Mouse (Mus musculus) midbrain, embryonic 16.5 days (tissue): Measurements from ENCODE around the gene Mb. TPM values are rescaled to one million over a fixed set of nuclear protein-coding genes. Genes with fewer than 3 reads are reported as not detected.

ENCODE experiments used
- ATAC-seq: fragments of 200-750 bp; cut with Nextera tagmentation; 2 replicates; pipeline ENCODE4 v1.8.0; 2017; ENCODE audit warnings: moderate TSS enrichment
- H3K27ac ChIP-seq: fragments of 300-500 bp; sonication (generic); 2 replicates; pipeline ENCODE4 v1.5.1; 2014; ENCODE audit warnings: mild to moderate bottlenecking, low read length, mixed read lengths
- H3K27me3 ChIP-seq: fragments of 300-500 bp; sonication (generic); 2 replicates; pipeline ENCODE4 v1.6.1; 2014; ENCODE audit warnings: low read depth, low read length, mixed read lengths; ENCODE audit not compliant: control insufficient read depth, insufficient read depth
- H3K36me3 ChIP-seq: fragments of 300-500 bp; sonication (generic); 2 replicates; pipeline ENCODE4 v1.6.1; 2014; ENCODE audit warnings: mild to moderate bottlenecking, low read length, moderate library complexity, mixed read lengths; ENCODE audit not compliant: control insufficient read depth, insufficient read depth
- H3K4me1 ChIP-seq: fragments of 300-500 bp; sonication (generic); 2 replicates; pipeline ENCODE4 v1.6.1; 2014; ENCODE audit warnings: mild to moderate bottlenecking, low read length, mixed read lengths; ENCODE audit not compliant: control insufficient read depth, insufficient read depth
- H3K4me2 ChIP-seq: fragments of 300-500 bp; sonication (generic); 2 replicates; pipeline ENCODE4 v1.6.1; 2014; ENCODE audit warnings: mild to moderate bottlenecking, low read length, mixed read lengths
- H3K4me3 ChIP-seq: fragments of 300-500 bp; sonication (generic); 2 replicates; pipeline ENCODE4 v1.5.1; 2014; ENCODE audit warnings: low read depth, mild to moderate bottlenecking, low read length, moderate library complexity, mixed read lengths
- H3K9ac ChIP-seq: fragments of 300-500 bp; sonication (generic); 2 replicates; pipeline ENCODE4 v1.6.1; 2014; ENCODE audit warnings: low read depth, low read length, mixed read lengths
- H3K9me3 ChIP-seq: fragments of 300-500 bp; sonication (generic); replicated peaks from 2 replicates; pipeline ENCODE4 v1.6.1; 2014; ENCODE audit warnings: mild to moderate bottlenecking, low read length, mixed read lengths; ENCODE audit not compliant: control insufficient read depth, poor library complexity, severe bottlenecking
- WGBS: fragments of 180-500 bp; shearing (Covaris S2); extraction: QIAGEN DNeasy Blood & Tissue Kit; methylation state at CpG from one replicate; pipeline ENCODE4 v1.1.7; 2014; 5-methylcytosine and 5-hydroxymethylcytosine counted together
- polyA plus RNA-seq: library from polyadenylated mRNA; unstranded; fragments of >200 nt; fragmentation: Nextera tagmentation; extraction: Ambion mirVana; gene quantifications from 2 replicates; pipeline ENCODE4 v1.2.1, GENCODE M21; 2015

Mb gene
- polyA plus RNA-seq, 1 experiment from 2014 or later = 0.40 TPM

DNA sequence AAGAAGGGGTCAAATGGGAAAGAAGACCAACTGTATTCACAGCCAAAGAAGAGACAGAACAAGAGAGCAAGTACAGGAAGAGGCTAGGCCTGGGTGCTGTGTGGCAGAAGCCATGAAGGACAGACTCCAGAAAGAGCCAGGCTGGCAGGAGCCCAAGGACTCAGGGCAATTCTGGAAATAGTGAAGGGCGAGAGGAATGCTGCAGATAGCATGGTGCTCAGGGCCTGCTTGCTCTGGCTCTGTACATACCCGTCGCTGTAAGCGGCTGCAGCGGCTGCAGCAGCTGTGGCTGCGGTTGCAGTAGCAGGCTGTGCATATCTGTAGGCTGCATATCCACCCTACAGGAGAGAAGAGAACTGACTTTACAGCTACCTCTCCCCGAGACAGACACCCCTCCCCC is 35.3 kb upstream of the Mb start:
- ATAC-seq = no peak
- H3K9ac ChIP-seq = no peak overlapping the region
- no peak overlapping the region for H3K4me3 ChIP-seq
- H3K36me3 ChIP-seq = peaks cover 30% of the 10 kb centered on the region
- no peak overlapping the region for H3K4me2 ChIP-seq
- H3K4me1 ChIP-seq = peaks cover 8% of the 10 kb centered on the region; the same call in 1 of the 2 replicates
- no peaks in the 10 kb centered on the region for H3K27me3 ChIP-seq
- H3K9me3 ChIP-seq = no peaks in the 10 kb centered on the region
- H3K27ac ChIP-seq = no peak overlapping the region
- WGBS = 95% methylated on average over 7 of the region's 7 CpGs

- H3K27ac ChIP-seq = 0 out of 2 replicates have a peak overlapping the region, but pooled peaks have one; percentile 20
- H3K4me3 ChIP-seq = no peak overlapping the region
- H3K9ac ChIP-seq = no peak overlapping the region
- H3K9me3 ChIP-seq = no peaks in the 10 kb centered on the region
- peaks cover 8% of the 10 kb centered on the region; the same call in 1 of the 2 replicates for H3K4me1 ChIP-seq
- no peak for ATAC-seq
- WGBS = 89% methylated on average over 5 of the region's 5 CpGs
- no peaks in the 10 kb centered on the region for H3K27me3 ChIP-seq
- no peak overlapping the region for H3K4me2 ChIP-seq
- H3K36me3 ChIP-seq = peaks cover 32% of the 10 kb centered on the region
Measured at GRCm38 (mm10) chr15:77081454-77081853, 31.0 kb upstream of the Mb start.

DNA sequence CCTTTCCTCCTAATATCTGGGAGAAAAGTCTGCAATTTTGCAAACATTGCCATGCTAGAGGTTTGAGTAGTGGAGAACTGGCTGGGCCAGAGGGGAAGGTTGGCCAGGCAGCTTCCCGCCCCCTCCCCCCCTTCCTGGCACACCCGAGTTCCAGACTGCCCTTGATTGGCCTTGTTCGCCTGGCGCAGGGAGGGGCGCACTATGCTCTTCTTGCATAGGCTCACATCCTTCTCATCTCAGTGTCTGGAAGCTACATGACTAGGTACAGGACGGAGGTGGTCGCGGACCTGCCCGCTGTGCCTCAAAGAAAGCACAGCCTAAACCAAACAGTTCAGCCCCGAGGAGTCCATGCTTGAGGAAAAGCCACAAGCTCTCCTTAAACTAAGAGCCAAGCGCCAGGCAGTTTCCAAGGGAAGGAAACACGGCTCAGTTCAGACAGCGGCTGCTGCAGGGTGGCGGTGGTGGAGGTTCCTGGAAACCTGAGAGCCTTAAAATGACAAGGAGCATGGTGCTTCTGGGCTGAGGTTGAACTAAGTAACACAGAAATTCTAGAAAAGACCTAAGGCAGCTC is 30.3 kb upstream of the Mb start:
- ATAC-seq = no peak
- Histone ChIP-seq H3K4me1 (peaks cover 8% of the 10 kb centered on the region; the same call in 1 of the 2 replicates), H3K9me3 (no peaks in the 10 kb centered on the region), H3K27me3 (no peaks in the 10 kb centered on the region), H3K4me2 (no peak overlapping the region), H3K4me3 (no peak overlapping the region), H3K27ac (no peak overlapping the region), H3K9ac (no peak overlapping the region), H3K36me3 (peaks cover 31% of the 10 kb centered on the region)
- 83% methylated on average over 14 of the region's 14 CpGs for WGBS

DNA sequence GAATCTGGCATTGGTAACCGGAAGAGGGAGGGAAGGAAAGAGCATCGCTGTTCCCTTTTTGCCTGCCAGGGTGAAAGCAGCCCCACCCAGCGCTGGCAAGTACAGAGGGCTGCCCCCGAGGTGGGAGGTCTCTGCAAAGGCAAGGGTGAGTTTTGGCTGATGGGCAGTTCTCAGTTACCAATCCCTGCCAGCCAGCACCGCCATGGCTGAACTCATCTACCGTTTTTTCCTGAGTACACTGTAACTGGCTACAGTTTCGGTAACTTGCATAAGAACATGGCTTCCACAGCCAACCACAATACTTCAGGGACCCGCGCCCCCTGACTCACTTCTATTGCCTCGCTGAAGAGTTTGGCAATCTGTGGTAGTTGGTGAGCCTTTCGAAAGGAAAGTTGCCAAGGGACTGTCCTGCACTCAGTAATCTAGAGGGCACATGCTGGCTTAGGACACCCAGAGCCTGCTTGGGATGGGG is 29.5 kb upstream of the Mb start:
- H3K9ac ChIP-seq = no peak overlapping the region
- no peaks in the 10 kb centered on the region for H3K9me3 ChIP-seq
- no peak overlapping the region for H3K4me2 ChIP-seq
- ATAC-seq = no peak
- H3K36me3 ChIP-seq = peaks cover 23% of the 10 kb centered on the region
- H3K27ac ChIP-seq = no peak overlapping the region
- H3K4me3 ChIP-seq = no peak overlapping the region
- no peaks in the 10 kb centered on the region for H3K27me3 ChIP-seq
- peaks cover 8% of the 10 kb centered on the region; the same call in 1 of the 2 replicates for H3K4me1 ChIP-seq
- WGBS = 67% methylated on average over 11 of the region's 11 CpGs

GRCm38 (mm10) chr15:77079256-77079822 is 28.9 kb upstream of the Mb start:
- H3K4me3 ChIP-seq = no peak overlapping the region
- 54% methylated on average over 14 of the region's 14 CpGs for WGBS
- no peak overlapping the region for H3K27ac ChIP-seq
- no peak for ATAC-seq
- H3K4me1 ChIP-seq = peaks cover 8% of the 10 kb centered on the region; the same call in 1 of the 2 replicates
- no peaks in the 10 kb centered on the region for H3K9me3 ChIP-seq
- no peaks in the 10 kb centered on the region for H3K27me3 ChIP-seq
- peaks cover 22% of the 10 kb centered on the region for H3K36me3 ChIP-seq
- H3K9ac ChIP-seq = no peak overlapping the region
- no peak overlapping the region for H3K4me2 ChIP-seq

- Histone ChIP-seq H3K9me3 (no peaks in the 10 kb centered on the region), H3K4me1 (peaks cover 8% of the 10 kb centered on the region; the same call in 1 of the 2 replicates), H3K36me3 (peaks cover 22% of the 10 kb centered on the region), H3K27me3 (no peaks in the 10 kb centered on the region), H3K4me2 (no peak overlapping the region), H3K9ac (no peak overlapping the region), H3K4me3 (no peak overlapping the region), H3K27ac (no peak overlapping the region)
- ATAC-seq = no peak
- WGBS = 51% methylated on average over 3 of the region's 3 CpGs
Measured at GRCm38 (mm10) chr15:77078786-77079185, 28.3 kb upstream of the Mb start.

- Histone ChIP-seq H3K4me2 (no peak overlapping the region), H3K4me3 (no peak overlapping the region), H3K36me3 (peaks cover 16% of the 10 kb centered on the region), H3K27ac (no peak overlapping the region), H3K9me3 (no peaks in the 10 kb centered on the region), H3K9ac (no peak overlapping the region), H3K27me3 (no peaks in the 10 kb centered on the region), H3K4me1 (peaks cover 8% of the 10 kb centered on the region; the same call in 1 of the 2 replicates)
- no peak for ATAC-seq
- 91% methylated on average over 9 of the region's 9 CpGs for WGBS
Measured at GRCm38 (mm10) chr15:77077906-77078305, 27.4 kb upstream of the Mb start.

DNA sequence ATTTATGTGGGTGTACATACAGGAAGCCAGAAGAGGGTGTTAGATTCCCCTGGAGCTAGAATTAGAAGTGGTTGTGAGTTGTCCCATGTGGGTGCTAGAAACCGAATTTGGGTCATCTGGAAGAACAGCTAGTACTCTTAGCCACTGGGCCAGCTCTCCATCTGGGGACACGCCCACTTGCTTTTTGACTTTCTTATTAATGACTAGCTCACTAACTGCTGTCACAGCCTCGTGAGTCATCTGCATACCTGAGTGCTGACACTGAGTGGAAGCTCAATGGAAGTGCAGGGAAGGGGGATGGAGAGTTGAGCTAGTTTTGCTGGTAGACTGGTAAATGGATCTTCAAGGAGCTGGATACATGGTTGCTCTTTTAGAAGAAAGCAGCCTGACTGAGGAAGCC is 26.1 kb upstream of the Mb start:
- no peak overlapping the region for H3K9ac ChIP-seq
- H3K4me2 ChIP-seq = no peak overlapping the region
- no peaks in the 10 kb centered on the region for H3K27me3 ChIP-seq
- 92% methylated on average over 3 of the region's 3 CpGs for WGBS
- peaks cover 10% of the 10 kb centered on the region; the same call in 1 of the 2 replicates for H3K4me1 ChIP-seq
- no peaks in the 10 kb centered on the region for H3K9me3 ChIP-seq
- H3K27ac ChIP-seq = no peak overlapping the region
- H3K4me3 ChIP-seq = no peak overlapping the region
- no peak for ATAC-seq
- H3K36me3 ChIP-seq = peaks cover 11% of the 10 kb centered on the region

DNA sequence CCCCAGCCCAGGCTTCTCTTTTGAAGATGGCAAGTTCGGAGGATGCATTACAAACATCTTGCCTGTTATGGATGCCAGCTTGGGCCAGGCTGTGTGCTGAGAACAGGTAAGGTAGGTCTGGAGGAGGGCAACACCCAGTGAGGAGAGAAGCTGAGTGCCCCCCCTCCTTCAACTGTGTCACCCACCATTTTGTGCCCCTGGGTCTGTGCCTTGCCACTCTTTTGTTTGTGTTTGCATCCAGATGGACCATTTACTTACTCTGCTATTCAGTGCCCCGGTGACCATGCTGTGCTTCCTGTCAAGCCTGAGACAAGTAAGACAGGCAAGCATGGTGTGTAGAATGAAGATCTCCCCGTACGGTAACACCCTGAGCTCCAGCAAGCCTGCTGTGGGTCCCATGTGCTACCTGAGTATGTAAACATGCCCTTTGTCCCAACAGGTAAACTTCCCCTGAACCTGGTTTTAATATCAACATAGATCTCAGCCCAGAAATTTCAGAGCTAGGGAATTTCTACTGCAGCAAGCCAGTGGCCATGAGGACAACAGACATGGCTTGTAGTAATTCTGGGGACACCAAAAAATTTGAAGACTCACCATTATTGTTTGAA is 22.2 kb upstream of the Mb start:
- no peak overlapping the region for H3K9ac ChIP-seq
- H3K4me1 ChIP-seq = peaks cover 5% of the 10 kb centered on the region; the same call in 1 of the 2 replicates
- H3K4me2 ChIP-seq = no peak overlapping the region
- H3K4me3 ChIP-seq = no peak overlapping the region
- 75% methylated on average over 4 of the region's 4 CpGs for WGBS
- no peaks in the 10 kb centered on the region for H3K27me3 ChIP-seq
- H3K27ac ChIP-seq = no peak overlapping the region
- H3K36me3 ChIP-seq = peaks cover 3% of the 10 kb centered on the region
- no peaks in the 10 kb centered on the region for H3K9me3 ChIP-seq
- no peak; the same call in 1 of the 2 replicates for ATAC-seq
